Mouse (Mus musculus) testis, postnatal 10 days (tissue): ENCODE data around the gene Vmn2r42.
"Not testable (repeated sequence)": the region's sequence is repeated elsewhere in the genome, so short reads cannot be mapped to it uniquely, and the experiment has no call there.

Source experiments
- DNase-seq: peaks from one replicate; pipeline ENCODE4 v3.0.0; 2021; ENCODE audit warnings: low spot score

Gene Vmn2r42

GRCm38 (mm10) chr7:8200220-8200619, at the start of gene Vmn2r42:
Gene Vmn2r42 (minus strand): TSS chr7:8200320.
- DNase-seq: not testable (repeated sequence)

GRCm38 (mm10) chr7:8161554-8161953, 38.6 kb downstream of the Vmn2r42 start, which contains the start of gene Vmn2r41:
Gene Vmn2r41 (minus strand): TSS chr7:8161654.
- DNase-seq: not testable (repeated sequence)
